Mouse (Mus musculus): ENCODE measurements around the gene Mid1ip1. TPM values are rescaled to one million over a fixed set of nuclear protein-coding genes. Genes with fewer than 3 reads are reported as not detected.

Gene Mid1ip1
- 31.2 and 31.9 TPM in 2 replicates for total RNA-seq (2015)
- total RNA-seq (2017) = 97.0 and 110 TPM in 2 replicates

DNA sequence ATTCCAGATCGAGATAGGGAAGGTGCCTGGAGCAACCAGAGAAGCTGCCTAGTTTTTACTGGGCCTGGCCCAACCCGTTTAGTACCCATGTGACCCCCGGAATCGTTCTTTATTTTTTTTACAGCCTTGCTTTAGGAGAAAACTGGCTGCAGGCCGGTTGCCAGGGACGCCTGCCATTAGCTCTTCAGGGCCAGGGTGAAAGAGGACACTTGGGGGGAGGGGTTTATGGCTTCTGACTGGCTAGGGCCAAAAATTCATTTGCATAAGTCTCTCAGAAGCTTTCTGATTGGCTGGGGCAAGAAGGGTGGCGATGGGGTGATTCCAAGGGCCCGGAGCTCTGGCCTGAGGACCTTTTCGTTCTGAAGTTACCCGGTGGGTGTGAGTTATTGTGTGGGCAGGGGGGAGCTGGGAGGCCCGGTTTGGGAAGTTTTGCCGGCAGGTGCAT lies at the start of gene Mid1ip1:
Gene Mid1ip1 (plus strand): TSS at position 318 of the 445 bp plus-strand sequence.
- peak; percentile 55 for ATAC-seq (ENCODE audit: poor library complexity, severe bottlenecking)

DNA sequence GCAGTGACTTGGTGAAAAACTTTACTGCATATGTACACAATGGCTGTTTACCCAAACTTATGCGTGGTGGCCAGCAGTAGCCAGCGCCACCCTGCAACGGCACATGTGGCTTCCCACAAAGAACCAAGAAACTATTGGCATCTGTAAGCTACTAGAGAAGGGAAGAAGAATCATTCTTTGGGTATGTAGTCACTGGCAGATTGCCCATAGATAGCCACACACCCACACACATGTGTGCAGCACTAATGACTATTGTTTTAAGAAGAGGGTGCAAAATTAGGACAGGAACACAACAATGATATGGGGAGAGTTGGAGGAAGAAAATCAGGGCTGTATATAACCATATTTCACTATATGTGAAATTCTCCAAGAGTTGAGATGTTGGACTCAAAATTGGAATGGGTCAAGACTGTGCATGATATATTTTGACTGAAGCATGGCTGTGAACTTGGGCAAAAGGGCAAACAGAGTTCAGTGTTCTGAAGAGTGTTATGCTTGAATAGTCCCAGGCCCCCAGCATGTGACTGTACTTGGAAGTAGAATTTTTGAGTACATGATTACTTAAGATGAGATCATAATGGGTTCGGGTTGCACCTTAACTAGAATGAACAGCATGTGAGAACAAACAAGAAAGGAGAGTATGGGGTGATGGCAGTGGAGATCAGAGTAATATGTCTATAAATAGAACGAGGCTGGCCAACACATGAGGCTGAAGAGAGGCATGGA lies 20.2 kb upstream of the Mid1ip1 start:
- ATAC-seq (ENCODE audit: poor library complexity, severe bottlenecking) = no peak

DNA sequence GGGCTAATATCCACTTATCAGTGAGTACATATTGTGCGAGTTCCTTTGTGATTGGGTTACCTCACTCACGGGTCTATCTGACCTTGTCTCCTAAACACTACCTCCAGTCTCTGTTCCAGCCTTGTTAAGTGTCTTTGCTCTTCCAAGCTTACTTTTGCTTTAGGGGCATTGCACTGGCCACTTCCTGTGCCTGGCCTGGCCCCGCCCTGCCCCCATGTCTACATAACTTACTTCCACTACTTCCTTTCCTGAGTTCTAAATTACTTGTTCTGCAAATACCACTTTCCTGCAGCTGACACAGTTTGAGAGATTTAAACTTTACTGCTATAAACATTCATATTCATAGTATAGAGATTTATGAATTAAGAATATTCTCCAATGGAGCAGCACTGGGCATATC lies 8.1 kb upstream of the Mid1ip1 start:
- ATAC-seq (ENCODE audit: poor library complexity, severe bottlenecking) = peak; percentile 86

DNA sequence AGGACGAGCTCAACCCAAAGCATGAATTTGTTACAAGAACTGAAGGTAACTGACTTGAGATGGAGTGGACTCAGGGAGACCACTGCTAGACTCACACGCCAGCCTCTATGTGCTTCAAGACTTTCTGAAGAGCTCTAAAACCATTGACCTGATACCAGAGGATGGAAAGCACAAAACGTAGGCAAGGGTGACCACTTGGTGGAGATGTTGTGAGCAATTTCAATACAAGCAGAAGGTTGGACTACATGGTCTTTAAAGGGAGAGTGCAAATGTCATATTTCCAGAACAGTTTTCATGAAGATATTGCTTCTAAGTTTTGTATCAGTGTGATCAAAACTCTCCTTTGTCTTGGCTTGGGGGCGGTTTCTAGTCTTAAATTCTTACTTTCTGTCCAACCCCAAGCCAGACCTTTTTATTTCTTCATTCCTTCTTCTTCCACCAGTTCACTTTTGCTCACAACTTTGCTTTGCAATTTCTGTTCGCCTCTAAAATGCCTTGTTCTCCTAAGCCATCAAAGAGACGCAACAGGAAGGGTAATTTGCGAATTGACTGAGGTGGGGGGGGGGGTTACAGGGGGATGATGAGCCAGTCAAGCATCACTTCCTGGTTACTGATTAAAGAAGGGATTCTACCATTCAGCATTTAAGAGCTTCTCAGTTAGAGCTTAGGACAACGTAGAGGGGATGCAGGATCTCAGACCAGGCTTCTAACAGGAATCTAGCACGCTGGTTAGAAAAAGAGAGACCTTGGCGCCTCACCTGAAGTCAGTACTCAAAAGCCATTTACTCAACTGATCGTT lies 775 bp upstream of the Mid1ip1 start:
- no peak for ATAC-seq (ENCODE audit: poor library complexity, severe bottlenecking)

DNA sequence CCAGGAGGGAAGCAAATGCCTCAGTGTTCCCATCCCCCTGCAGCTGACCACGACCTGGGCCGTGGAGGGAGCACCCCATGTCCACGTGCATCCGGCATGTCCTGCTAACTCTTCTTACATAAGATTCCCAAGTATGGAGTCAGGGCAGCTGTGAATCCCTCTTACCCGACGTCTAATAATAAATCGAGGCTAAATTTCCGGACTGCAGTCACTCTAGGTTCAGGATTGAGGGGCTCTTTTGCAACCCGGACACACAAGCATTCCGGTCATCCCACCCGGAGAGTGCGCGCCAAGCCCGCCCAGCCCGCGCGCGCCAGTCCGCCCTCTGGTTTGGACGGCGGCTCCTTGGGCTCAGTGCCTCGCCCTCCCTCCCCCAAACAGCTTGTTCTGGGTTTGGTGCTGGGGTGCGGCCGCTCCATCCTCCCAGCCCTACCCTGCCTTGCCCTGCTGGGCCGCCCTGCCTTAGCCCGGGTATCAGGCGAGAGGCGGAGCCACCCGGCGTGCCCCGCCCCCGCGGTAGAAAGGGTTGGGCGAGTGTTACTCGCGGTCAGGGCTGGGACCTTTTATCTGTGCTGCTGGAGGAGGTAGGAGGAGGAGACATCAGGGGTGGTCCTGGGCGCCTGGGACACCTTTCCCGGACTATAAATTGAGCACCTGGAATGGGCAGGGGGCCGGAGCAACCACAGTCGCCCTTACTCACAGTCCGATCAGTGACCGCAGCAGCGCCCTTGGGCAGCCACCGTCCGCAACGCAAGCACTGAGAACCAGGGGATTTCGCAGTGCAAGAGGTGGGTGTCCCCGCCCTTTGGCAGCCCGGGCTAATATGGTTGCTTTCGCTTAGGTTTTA lies 2.3 kb downstream of the Mid1ip1 start:
- peak; percentile 76 for ATAC-seq (ENCODE audit: poor library complexity, severe bottlenecking)

DNA sequence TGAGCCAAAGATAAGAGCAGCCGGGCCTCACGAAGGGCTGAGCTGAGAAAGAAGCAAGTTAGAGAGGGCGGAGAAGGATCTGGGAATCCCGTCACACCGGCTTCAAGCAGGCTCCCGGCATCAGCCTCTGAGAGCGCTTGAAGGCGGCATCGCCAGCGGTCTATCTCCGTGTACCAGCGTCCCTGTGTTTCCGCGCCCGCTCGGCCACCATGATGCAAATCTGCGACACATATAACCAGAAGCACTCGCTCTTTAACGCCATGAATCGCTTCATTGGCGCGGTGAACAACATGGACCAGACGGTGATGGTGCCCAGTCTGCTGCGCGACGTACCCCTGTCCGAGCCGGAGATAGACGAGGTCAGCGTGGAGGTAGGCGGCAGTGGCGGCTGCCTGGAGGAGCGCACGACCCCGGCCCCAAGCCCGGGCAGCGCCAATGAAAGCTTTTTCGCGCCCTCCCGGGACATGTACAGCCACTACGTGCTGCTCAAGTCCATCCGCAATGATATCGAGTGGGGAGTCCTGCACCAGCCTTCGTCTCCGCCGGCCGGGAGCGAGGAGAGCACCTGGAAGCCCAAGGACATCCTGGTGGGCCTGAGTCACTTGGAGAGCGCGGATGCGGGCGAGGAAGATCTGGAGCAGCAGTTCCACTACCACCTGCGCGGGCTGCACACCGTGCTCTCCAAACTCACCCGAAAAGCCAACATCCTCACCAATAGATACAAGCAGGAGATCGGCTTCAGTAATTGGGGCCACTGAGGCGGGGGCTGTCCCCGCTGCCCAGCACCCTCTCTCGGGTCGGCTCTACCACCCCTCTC lies 3.4 kb downstream of the Mid1ip1 start:
- ATAC-seq (ENCODE audit: poor library complexity, severe bottlenecking) = no peak

DNA sequence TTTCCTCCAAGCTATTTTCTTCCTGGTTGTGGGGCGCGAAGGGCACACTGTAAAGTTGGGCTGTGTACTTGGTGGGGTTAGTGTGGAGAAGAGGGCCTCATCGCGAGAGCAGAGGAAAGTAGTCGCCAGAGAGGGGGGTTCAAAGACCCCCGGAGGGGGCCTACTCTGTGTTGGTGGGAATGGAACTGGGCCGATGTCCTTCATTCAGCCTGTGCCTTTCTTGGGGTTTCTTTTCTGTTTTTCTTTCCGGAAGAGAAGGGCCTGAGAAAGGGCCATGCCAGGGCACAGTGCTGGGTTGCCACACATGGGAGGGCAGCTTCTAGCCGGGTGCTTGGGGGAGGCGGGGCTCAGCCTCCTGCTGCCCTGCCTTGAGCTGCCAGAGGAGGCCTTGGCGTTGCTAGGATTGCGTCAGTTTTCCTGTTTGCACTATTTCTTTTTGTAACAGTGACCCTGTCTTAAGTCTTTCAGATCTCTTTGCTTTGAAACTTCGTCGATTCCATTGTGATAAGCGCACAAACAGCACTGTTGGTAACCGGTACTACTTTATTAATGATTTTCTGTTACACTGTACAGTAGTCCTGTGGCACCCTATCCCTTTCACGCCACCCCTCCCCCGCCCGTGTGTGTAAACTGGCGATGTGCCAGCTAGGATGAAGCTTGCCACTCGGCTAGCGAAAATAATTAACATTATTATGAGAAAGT lies 4.2 kb downstream of the Mid1ip1 start:
- ATAC-seq (ENCODE audit: poor library complexity, severe bottlenecking) = peak; percentile 71

DNA sequence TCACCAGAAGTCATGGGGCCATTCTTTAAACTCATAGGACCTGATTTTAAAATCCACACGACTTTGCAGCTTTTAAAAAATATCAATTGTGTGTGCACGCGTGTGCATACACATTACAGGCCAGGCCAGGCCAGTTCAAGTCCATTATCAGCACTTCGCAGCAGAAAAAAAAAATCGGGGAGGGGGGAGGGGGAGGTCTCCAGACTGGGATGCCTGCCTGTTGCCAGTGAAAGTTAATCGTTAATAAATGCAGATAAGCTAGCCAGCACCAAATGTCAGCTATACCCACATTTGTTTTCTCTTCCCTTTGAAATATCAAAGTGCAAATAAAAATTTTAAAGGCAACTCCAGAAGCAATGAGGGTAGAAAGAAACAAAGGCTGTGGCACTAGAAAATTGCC lies 5.6 kb downstream of the Mid1ip1 start:
- no peak for ATAC-seq (ENCODE audit: poor library complexity, severe bottlenecking)

DNA sequence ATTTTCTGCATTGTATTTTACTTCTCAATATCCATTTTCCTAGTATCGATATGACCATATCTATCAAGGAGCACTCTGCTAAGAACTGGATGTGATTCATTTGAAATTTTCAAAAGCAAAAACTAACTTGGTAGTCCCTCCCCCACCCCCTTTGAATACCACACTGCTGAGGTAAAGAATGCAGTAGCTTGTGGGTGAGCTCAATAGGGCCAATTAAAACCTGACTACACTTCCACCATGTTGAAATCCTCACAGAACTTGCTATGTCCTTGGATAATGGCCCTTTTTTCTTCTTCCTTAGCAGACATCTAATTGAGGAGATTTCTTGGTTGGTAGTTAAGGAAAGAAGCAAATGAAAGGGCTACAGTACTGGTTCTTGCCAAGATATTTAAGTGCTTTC lies 9.8 kb downstream of the Mid1ip1 start:
- ATAC-seq (ENCODE audit: poor library complexity, severe bottlenecking) = no peak

DNA sequence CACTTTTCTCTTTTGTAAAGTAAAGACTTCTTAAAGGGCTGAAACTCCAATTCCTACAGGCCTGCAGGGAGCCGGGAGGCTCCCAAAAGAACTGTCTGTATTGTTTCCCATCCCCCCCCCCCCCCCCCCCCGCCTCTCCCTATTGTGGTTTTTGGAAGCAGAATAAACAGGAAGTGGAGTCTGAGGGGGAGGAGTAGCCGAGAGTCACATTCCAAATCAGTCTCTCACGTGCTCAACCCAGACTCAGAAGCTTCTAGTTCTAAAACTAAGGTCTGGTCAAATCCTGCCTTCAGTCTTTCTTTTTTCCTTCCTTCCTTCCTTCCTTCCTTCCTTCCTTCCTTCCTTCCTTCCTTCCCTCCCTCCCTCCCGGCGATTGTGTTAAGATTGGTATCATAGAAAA lies 14.7 kb downstream of the Mid1ip1 start:
- no peak for ATAC-seq (ENCODE audit: poor library complexity, severe bottlenecking)

DNA sequence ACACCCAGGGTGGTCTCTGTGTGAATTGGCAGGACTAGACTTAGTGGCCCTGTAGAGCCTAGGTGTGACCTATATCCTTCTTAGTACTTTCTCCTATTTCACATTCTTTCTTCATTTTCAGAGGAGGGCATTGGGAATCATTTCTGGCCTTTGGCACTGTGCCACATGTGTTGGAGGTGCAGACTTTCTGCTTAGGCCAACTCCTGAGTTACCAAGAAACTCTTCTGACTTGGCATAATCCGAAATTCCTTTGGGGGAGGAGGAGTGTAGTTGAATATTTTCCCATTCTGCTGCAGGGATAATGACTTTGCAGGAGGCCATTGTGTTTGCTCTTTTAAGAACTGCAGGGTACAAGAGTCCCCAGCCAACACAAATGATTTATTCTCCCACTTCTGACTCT lies 19.6 kb downstream of the Mid1ip1 start:
- ATAC-seq (ENCODE audit: poor library complexity, severe bottlenecking) = no peak

DNA sequence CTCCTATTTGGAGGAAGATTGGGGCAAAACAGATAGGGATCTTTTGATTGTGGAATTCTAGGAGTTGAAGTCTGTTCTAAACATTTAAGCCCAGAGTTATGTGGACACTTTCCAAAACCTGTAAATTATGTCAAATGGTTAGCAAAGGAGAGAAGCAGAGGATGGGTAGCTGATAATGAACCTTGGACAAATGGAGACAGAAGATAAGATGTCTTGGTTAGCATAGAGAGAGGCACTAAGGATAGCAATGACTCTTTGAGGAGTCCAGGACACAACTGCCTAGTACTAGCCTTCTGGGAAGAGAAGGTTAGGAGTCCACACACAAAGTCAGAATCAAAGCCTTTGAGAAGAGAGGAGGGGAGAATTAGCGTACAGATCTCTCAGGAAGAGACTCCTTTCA lies 20.1 kb downstream of the Mid1ip1 start:
- no peak for ATAC-seq (ENCODE audit: poor library complexity, severe bottlenecking)

DNA sequence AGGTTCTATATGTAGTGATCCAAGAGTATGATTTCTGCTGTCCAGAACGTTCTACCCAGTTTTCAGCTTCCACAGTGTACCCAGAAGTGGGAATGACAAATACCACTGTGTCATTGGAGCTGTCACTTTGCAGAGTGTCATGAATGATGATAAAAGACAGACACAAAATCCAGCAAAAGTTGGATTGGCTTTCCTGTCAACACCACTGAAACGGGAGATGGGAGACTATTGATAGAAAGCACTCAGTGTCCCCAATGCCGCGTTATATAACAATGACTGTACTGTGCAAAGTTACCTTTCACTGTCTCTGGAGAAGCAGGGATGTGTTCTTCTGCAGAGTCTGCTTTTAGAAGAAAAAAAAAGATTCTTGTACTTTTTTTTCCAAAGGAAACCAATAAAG lies 44.1 kb downstream of the Mid1ip1 start:
- ATAC-seq (ENCODE audit: poor library complexity, severe bottlenecking) = no peak

DNA sequence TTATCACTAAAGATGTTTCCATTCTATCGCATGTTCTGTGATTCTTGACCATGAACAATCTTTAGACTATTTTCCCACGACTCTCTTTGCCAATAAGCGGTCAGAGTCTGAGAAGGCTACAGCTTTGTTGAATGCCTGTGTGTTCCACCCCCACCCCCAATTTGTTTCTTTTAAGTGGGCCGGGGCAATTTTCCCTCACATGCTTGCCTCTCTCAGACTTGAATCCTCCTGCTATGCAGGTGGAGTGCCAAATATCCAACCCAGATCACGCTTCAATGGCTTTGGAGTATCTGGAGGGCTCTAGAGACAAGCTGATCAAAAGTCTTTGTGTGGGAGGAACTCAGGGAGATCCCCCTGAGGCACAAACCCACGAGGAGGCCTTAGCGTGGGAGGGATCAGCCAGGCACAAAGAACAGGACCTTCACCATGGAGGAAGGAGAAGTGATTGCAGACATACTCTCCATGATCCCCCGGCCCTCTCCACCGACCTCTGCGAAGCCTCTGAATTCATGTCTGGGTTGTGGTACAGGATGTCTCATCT lies 48.7 kb downstream of the Mid1ip1 start:
- ATAC-seq (ENCODE audit: poor library complexity, severe bottlenecking) = no peak

Other genes with a start within 250 kb of the Mid1ip1 start
- gene Tspan7, start 229.9 kb upstream of the Mid1ip1 start, total RNA-seq (2015) = 0.18 TPM in 1 of 2 replicates, not detected in the other
- gene Tspan7, start 229.9 kb upstream of the Mid1ip1 start, total RNA-seq (2017) = not detected in 2 replicates

Data from megakaryocyte, adult 5-6 weeks (primary cell).